In the genomic region with DNA sequence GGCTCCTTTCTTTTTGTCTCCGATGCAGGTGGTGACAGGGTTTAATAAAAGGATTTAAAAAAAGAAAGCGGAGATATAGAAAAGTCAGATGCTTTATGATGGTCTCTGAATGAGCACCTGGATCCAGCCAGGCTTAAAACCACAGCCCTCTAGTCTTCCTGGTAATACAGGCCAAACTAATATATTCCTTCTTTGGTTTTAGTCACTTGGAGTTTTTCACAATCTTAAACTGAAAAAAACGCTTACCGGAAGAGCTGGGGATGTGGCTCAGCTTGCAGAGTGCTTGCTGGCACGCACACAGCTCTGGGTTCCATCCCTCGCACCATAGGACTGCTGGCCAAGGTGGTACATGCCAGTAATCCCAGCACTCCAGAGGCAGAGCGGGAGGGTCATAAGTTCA, we compare ENCODE assay signal across 29 mouse cellular contexts. TPM values are rescaled to one million over a fixed set of nuclear protein-coding genes. Genes with fewer than 3 reads are reported as not detected.
"Had no signal": no experiment of that assay in that cellular context is flagged by ENCODE, and none has a peak within 500 bp of the region (broad histone marks: within the 10 kb centered on the region; RNA-seq: fewer than 3 reads in every experiment).

No protein-coding gene starts in this region.

- DNase-seq: left cerebral cortex, postnatal 4 days; liver; liver, embryonic 13.5 days; liver, postnatal 0 days; lung, adult 18-20 months; lung, adult 2 months; lung, embryonic 14.5 days; lung, postnatal 10 days; lung, postnatal 14 days; lung, postnatal 36 days; lung, postnatal 4 days; midbrain, embryonic 14.5 days had no signal

- H3K4me1 ChIP-seq: limb, embryonic 10.5 days; limb, embryonic 12.5 days; limb, embryonic 13.5 days; limb, embryonic 15.5 days; liver, embryonic 15.5 days; lung, embryonic 15.5 days; megakaryocyte, embryonic 14.5 days; midbrain, embryonic 10.5 days; midbrain, embryonic 12.5 days; midbrain, embryonic 13.5 days; midbrain, embryonic 15.5 days had no signal

- H3K9me3 ChIP-seq: limb, embryonic 10.5 days; limb, embryonic 12.5 days; limb, embryonic 13.5 days; limb, embryonic 15.5 days; liver, embryonic 12.5 days; liver, embryonic 13.5 days; liver, embryonic 15.5 days; lung, embryonic 15.5 days; megakaryocyte, embryonic 14.5 days; midbrain, embryonic 10.5 days; midbrain, embryonic 12.5 days; midbrain, embryonic 13.5 days; midbrain, embryonic 15.5 days had no signal

- H3K36me3 ChIP-seq: midbrain, embryonic 15.5 days had no signal

- H3K27ac ChIP-seq: limb, embryonic 10.5 days; limb, embryonic 12.5 days; limb, embryonic 13.5 days; liver, embryonic 12.5 days; liver, embryonic 13.5 days; liver, embryonic 14.5 days; liver, embryonic 15.5 days; lung, embryonic 15.5 days; macrophage; midbrain, embryonic 10.5 days; midbrain, embryonic 12.5 days; midbrain, embryonic 13.5 days; midbrain, embryonic 15.5 days had no signal

- H3K4me3 ChIP-seq: limb, embryonic 10.5 days; limb, embryonic 12.5 days; limb, embryonic 13.5 days; limb, embryonic 15.5 days; liver, embryonic 12.5 days; liver, embryonic 13.5 days; liver, embryonic 15.5 days; lung, embryonic 15.5 days; megakaryocyte, embryonic 14.5 days; midbrain, embryonic 10.5 days; midbrain, embryonic 12.5 days; midbrain, embryonic 13.5 days; midbrain, embryonic 15.5 days; myocyte had no signal

- H3K4me2 ChIP-seq: limb, embryonic 12.5 days; limb, embryonic 13.5 days; limb, embryonic 15.5 days; liver, embryonic 11.5 days; liver, embryonic 12.5 days; liver, embryonic 13.5 days; liver, embryonic 15.5 days; lung, embryonic 14.5 days; lung, embryonic 15.5 days; midbrain, embryonic 11.5 days; midbrain, embryonic 12.5 days; midbrain, embryonic 13.5 days; midbrain, embryonic 15.5 days had no signal

- H3K9ac ChIP-seq: limb, embryonic 12.5 days; limb, embryonic 13.5 days; limb, embryonic 15.5 days; liver, embryonic 12.5 days; liver, embryonic 13.5 days; liver, embryonic 14.5 days; liver, embryonic 15.5 days; liver, postnatal 0 days; lung, embryonic 14.5 days; lung, embryonic 15.5 days; midbrain, embryonic 12.5 days; midbrain, embryonic 13.5 days; midbrain, embryonic 15.5 days had no signal

- H3K27me3 ChIP-seq: limb, embryonic 12.5 days; limb, embryonic 13.5 days; limb, embryonic 15.5 days; liver, embryonic 12.5 days; liver, embryonic 13.5 days; liver, embryonic 15.5 days; lung, embryonic 15.5 days; megakaryocyte, embryonic 14.5 days; midbrain, embryonic 12.5 days; midbrain, embryonic 13.5 days; midbrain, embryonic 15.5 days had no signal

RNA-seq across cellular contexts. Expression of a gene that starts 12.5 kb away (rescaled TPM):
- polyA plus RNA-seq: lung, adult 2 months had no signal
